Mouse (Mus musculus) liver, embryonic 13.5 days (tissue): ENCODE results near the gene Kif19a. TPM values are rescaled to one million over a fixed set of nuclear protein-coding genes. Genes with fewer than 3 reads are reported as not detected.

Source experiments
- ATAC-seq: fragments of 200-750 bp; cut with Nextera tagmentation; 2 replicates; pipeline ENCODE4 v1.8.0; 2017; ENCODE audit warnings: low read depth, mild to moderate bottlenecking, moderate number of reproducible peaks, moderate library complexity
- DNase-seq: peaks from one replicate; pipeline ENCODE4 v3.0.0; 2022
- H3K27ac ChIP-seq: fragments of 300-500 bp; sonication (generic); 2 replicates; pipeline ENCODE4 v1.5.1; 2015; ENCODE audit warnings: moderate library complexity, mild to moderate bottlenecking, inconsistent platforms
- H3K27me3 ChIP-seq: fragments of 300-500 bp; sonication (generic); 2 replicates; pipeline ENCODE4 v1.6.1; 2015; ENCODE audit warnings: mild to moderate bottlenecking, inconsistent platforms
- H3K36me3 ChIP-seq: fragments of 300-500 bp; sonication (generic); 2 replicates; pipeline ENCODE4 v1.6.1; 2015; ENCODE audit warnings: mild to moderate bottlenecking, inconsistent platforms
- H3K4me1 ChIP-seq: fragments of 300-500 bp; sonication (generic); replicated peaks from 2 replicates; pipeline ENCODE4 v1.6.1; 2015; ENCODE audit warnings: inconsistent platforms
- H3K4me2 ChIP-seq: fragments of 300-500 bp; sonication (generic); 2 replicates; pipeline ENCODE4 v1.6.1; 2015; ENCODE audit warnings: inconsistent platforms, mild to moderate bottlenecking, moderate library complexity
- H3K4me3 ChIP-seq: fragments of 300-500 bp; sonication (generic); replicated peaks from 2 replicates; pipeline ENCODE4 v1.5.1; 2015; ENCODE audit warnings: mild to moderate bottlenecking, inconsistent platforms
- H3K9ac ChIP-seq: fragments of 300-500 bp; sonication (generic); 2 replicates; pipeline ENCODE4 v1.6.1; 2015; ENCODE audit warnings: mild to moderate bottlenecking, inconsistent platforms
- H3K9me3 ChIP-seq: fragments of 300-500 bp; sonication (generic); replicated peaks from 2 replicates; pipeline ENCODE4 v1.6.1; 2016; ENCODE audit warnings: inconsistent platforms
- WGBS: fragments of 180-500 bp; shearing (Covaris S2); methylation state at CpG from one replicate; pipeline ENCODE4 v1.1.7; 2015; ENCODE audit not compliant: insufficient replicate concordance; 5-methylcytosine and 5-hydroxymethylcytosine counted together
- polyA plus RNA-seq: library from polyadenylated mRNA; unstranded; fragments of >200 nt; fragmentation: Nextera tagmentation; extraction: Ambion mirVana; gene quantifications from 2 replicates; pipeline ENCODE4 v1.2.1, GENCODE M21; 2015

The Kif19a gene
- 0.07 and 0.12 TPM in 2 replicates for polyA plus RNA-seq

DNA sequence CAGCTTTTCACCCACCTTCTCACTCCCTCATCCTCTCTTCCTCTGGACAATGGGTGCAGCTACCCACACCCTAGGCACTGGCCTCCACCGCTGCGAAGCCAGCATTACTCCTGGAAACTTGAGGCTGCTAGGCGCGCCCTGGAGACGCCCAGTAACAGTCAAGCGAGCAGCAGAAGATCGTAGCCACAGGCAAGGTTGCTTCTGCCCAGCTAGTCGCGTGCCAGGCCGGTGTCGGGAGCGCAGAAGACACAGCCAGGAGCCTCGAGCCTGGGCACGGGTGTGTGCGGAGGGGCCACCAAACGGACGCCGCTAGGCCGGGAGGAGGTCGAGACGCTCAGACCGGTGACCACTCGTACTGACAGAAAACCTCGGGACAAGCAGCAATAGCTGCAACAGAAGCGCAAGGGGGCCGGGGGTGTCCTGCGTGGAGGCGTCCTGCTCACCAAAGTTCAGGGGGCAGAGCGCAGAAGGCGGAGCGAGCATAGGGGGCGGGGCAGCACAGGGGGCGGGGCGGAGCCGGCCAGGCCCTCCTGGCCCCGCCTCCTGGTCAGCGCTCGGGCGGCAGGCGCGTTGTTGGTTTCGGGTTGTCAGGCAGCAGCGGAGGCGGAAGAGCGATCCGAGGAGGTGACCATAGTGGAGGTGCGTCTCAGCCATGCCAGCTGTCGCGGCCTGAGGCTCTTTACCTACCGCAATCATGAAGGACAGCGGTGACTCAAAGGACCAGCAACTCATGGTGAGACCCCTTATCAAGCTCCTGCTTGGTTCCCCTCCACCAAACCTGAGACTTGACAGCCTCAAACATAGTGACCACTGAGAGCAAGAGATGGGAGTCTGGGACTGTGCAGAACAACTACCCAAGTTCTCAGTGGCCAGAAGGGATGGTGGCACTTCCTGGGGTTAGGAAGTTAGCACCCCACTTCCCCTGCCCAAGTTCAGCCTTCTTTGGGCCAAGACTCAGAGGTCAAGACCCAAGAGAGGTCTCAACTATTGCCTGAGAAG is at the start of gene Kif19a:
Gene Kif19a, plus strand, starts transcription at position 569 of the 999 bp plus-strand sequence.
- 0 out of 2 replicates have a peak within 1 kb of the TSS, but pooled peaks have one; percentile 39 for H3K9ac ChIP-seq
- H3K4me2 ChIP-seq: peak within 1 kb of the TSS; percentile 74
- peaks cover 30% of the 10 kb centered on the region for H3K27me3 ChIP-seq
- 4% methylated on average over 51 of the region's 51 CpGs for WGBS
- peak within 1 kb of the TSS; percentile 52 for H3K4me3 ChIP-seq
- H3K4me1 ChIP-seq: peaks cover 11% of the 10 kb centered on the region
- no peaks in the 10 kb centered on the region for H3K36me3 ChIP-seq
- peak; percentile 74 for ATAC-seq
- DNase-seq: peak; percentile 20
- no peaks in the 10 kb centered on the region for H3K9me3 ChIP-seq
- no peak within 1 kb of the TSS for H3K27ac ChIP-seq

- Histone ChIP-seq H3K4me1 (no peaks in the 10 kb centered on the region), H3K27ac (no peak overlapping the region), H3K9me3 (no peaks in the 10 kb centered on the region), H3K36me3 (peaks cover 6% of the 10 kb centered on the region; the same call in 1 of the 2 replicates), H3K27me3 (no peaks in the 10 kb centered on the region), H3K4me3 (no peak overlapping the region), H3K9ac (no peak overlapping the region), H3K4me2 (no peak overlapping the region)
- DNase-seq (no peak), ATAC-seq (no peak)
- WGBS: 63% methylated on average over 7 of the region's 7 CpGs
These were observed 49.7 kb upstream of the Kif19a start for GRCm38 (mm10) chr11:114715531-114715930.

- Histone ChIP-seq H3K36me3 (no peaks in the 10 kb centered on the region), H3K4me1 (peaks cover 10% of the 10 kb centered on the region), H3K9ac (no peak overlapping the region), H3K9me3 (no peaks in the 10 kb centered on the region), H3K27me3 (0 out of 2 replicates have a peak, but pooled peaks cover under 1% of the 10 kb centered on the region), H3K27ac (no peak overlapping the region), H3K4me3 (no peak overlapping the region), H3K4me2 (no peak overlapping the region)
- ATAC-seq (no peak), DNase-seq (no peak)
- 69% methylated on average over 10 of the region's 10 CpGs for WGBS
These were observed 44.7 kb upstream of the Kif19a start for GRCm38 (mm10) chr11:114720535-114720934.

- Histone ChIP-seq H3K4me1 (peaks cover 13% of the 10 kb centered on the region), H3K36me3 (no peaks in the 10 kb centered on the region), H3K4me3 (no peak overlapping the region), H3K4me2 (no peak overlapping the region), H3K9ac (no peak overlapping the region), H3K27ac (no peak overlapping the region), H3K9me3 (no peaks in the 10 kb centered on the region), H3K27me3 (peaks cover 15% of the 10 kb centered on the region)
- DNase-seq (no peak), ATAC-seq (no peak)
- 70% methylated on average over 8 of the region's 8 CpGs for WGBS
These were observed 42.8 kb upstream of the Kif19a start for GRCm38 (mm10) chr11:114722438-114722837.

DNA sequence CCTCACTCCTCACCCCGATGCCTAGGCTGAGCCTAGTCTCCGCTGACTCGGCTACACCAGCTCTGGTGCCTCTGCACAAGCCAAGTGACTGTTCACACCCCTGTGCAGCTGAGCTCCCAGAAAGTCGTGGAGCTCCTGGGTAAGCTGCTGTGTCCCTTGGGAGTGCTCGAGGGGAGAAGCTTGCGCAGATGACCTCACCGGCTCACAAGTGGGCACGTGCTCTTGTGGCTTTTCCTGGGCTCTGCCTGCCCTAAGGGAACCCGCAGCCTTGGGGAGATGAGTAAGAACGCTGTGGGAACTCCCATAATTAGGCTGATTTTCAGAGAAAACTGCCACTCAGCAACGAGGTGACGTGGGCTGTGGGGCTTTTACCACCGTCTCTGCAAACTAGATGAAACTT is 42.2 kb upstream of the Kif19a start:
- H3K4me3 ChIP-seq: no peak overlapping the region
- WGBS: 56% methylated on average over 13 of the region's 13 CpGs
- peaks cover 16% of the 10 kb centered on the region for H3K4me1 ChIP-seq
- H3K27me3 ChIP-seq: peaks cover 20% of the 10 kb centered on the region
- ATAC-seq: no peak
- no peak for DNase-seq
- no peak overlapping the region for H3K4me2 ChIP-seq
- H3K36me3 ChIP-seq: no peaks in the 10 kb centered on the region
- no peak overlapping the region for H3K27ac ChIP-seq
- no peaks in the 10 kb centered on the region for H3K9me3 ChIP-seq
- H3K9ac ChIP-seq: no peak overlapping the region

- Histone ChIP-seq H3K4me3 (no peak overlapping the region), H3K4me1 (peaks cover 16% of the 10 kb centered on the region), H3K36me3 (no peaks in the 10 kb centered on the region), H3K9ac (no peak overlapping the region), H3K27me3 (peaks cover 20% of the 10 kb centered on the region), H3K27ac (no peak overlapping the region), H3K4me2 (no peak overlapping the region), H3K9me3 (no peaks in the 10 kb centered on the region)
- WGBS: 51% methylated on average over 11 of the region's 11 CpGs
- ATAC-seq (0 out of 2 replicates have a peak, but pooled peaks have one; percentile 10), DNase-seq (no peak)
These were observed 40.2 kb upstream of the Kif19a start for GRCm38 (mm10) chr11:114724787-114725590.

DNA sequence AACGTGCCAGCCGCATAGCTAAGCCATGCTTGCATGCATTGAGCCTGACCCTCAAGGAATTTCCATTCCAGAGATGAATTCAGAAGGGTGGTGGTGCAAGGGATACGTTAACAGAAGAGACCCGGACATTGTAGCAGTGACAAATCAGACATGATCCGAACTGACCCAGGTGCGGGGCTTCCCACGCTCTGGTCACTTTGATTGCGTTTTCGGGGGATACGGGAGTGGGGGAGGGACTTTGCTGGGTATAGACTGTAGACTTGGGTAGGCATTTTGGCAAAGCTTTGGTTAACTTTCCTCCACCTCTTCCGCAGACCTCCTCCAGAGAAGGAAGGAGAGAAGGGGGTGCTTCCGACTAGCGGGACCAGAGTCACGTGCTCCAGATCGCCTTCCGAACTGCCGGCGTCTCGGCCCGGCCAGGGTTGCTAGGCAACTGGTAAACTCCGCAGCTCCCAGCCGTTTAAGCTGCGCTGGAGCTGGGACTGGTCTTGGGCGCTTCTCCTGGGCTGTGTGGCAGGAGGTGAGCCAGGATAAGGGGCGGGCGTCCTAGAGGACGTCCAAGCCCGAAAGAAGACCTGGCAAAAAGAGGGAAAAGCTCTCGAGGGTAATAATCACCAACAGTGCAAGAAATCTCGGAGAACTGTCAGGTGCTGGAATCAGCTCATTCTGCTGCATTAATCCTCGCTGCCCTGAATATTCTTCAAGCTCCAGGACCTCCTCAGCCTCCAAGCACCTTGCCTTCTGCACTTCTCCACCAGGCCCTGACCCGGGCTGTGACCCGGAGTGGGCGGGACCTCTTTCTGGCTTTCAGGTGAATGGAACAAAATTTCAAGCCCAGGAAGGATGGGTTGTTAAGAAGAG is 38.0 kb upstream of the Kif19a start, which contains the start of gene Dnaic2:
Gene Dnaic2, plus strand, starts transcription at position 444 of the 861 bp plus-strand sequence.
- Histone ChIP-seq H3K4me1 (peaks cover 16% of the 10 kb centered on the region), H3K4me2 (peak within 1 kb of the TSS; percentile 54), H3K9me3 (no peaks in the 10 kb centered on the region), H3K4me3 (peak within 1 kb of the TSS; percentile 26), H3K27ac (no peak within 1 kb of the TSS), H3K9ac (no peak within 1 kb of the TSS), H3K27me3 (peaks cover 20% of the 10 kb centered on the region), H3K36me3 (no peaks in the 10 kb centered on the region)
- ATAC-seq (0 out of 2 replicates have a peak, but pooled peaks have one; percentile 39), DNase-seq (no peak)
- WGBS: 9% methylated on average over 34 of the region's 34 CpGs

DNA sequence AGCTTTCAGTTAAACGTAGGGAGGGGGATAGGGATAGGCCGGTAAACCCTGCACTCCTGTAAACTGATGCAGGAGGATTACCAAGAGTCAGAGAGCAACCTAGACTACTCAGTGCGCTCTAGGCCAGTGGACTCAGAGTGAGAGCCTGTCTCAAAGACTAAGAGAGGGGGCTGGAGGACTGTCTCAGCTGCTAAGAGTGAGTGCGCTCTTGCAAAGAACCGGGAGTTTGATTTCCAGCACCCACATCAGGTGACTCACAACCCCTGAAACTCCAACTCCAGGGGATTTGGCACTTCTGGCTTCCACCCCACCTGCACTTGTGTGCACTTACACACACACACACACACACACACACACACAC is 37.4 kb upstream of the Kif19a start:
- H3K9ac ChIP-seq: no peak overlapping the region
- DNase-seq (no peak), ATAC-seq (no peak)
- peak overlapping the region; percentile 54; the same call in 1 of the 2 replicates for H3K4me2 ChIP-seq
- H3K36me3 ChIP-seq: no peaks in the 10 kb centered on the region
- H3K27me3 ChIP-seq: peaks cover 20% of the 10 kb centered on the region
- WGBS: 36% methylated on average over 5 of the region's 5 CpGs
- H3K4me3 ChIP-seq: no peak overlapping the region
- no peak overlapping the region for H3K27ac ChIP-seq
- H3K9me3 ChIP-seq: no peaks in the 10 kb centered on the region
- H3K4me1 ChIP-seq: peaks cover 16% of the 10 kb centered on the region

DNA sequence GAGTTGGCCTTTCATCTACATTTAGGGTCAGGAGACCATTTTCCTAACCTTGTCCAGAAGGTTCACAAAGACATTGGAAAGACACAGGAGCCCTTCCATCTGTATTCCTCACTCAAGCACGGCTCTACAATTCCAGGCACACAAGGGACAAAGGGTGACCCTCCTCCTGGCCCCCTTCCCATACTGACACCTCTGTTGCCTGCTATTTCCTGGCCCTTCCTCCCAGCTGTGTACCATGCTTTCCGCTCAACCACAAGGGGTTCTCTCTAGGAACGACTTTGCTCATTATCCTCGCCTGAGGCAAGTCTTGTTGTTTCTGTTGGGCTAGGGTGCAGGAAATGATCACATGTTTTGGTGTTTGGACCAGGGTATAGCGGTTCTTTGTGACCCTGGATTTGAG is 36.9 kb upstream of the Kif19a start:
- no peaks in the 10 kb centered on the region for H3K9me3 ChIP-seq
- ATAC-seq (no peak), DNase-seq (no peak)
- H3K4me3 ChIP-seq: no peak overlapping the region
- WGBS: 29% methylated on average over 5 of the region's 5 CpGs
- H3K36me3 ChIP-seq: no peaks in the 10 kb centered on the region
- H3K4me1 ChIP-seq: peaks cover 16% of the 10 kb centered on the region
- H3K9ac ChIP-seq: no peak overlapping the region
- peaks cover 20% of the 10 kb centered on the region for H3K27me3 ChIP-seq
- H3K27ac ChIP-seq: no peak overlapping the region
- H3K4me2 ChIP-seq: no peak overlapping the region

GRCm38 (mm10) chr11:114729832-114730363 is 35.3 kb upstream of the Kif19a start:
- ATAC-seq: no peak
- no peaks in the 10 kb centered on the region for H3K36me3 ChIP-seq
- no peak for DNase-seq
- no peak overlapping the region for H3K27ac ChIP-seq
- no peaks in the 10 kb centered on the region for H3K9me3 ChIP-seq
- H3K9ac ChIP-seq: no peak overlapping the region
- peaks cover 20% of the 10 kb centered on the region for H3K27me3 ChIP-seq
- no peak overlapping the region for H3K4me3 ChIP-seq
- H3K4me1 ChIP-seq: peaks cover 11% of the 10 kb centered on the region
- H3K4me2 ChIP-seq: no peak overlapping the region
- WGBS: 46% methylated on average over 6 of the region's 6 CpGs
